Mouse (Mus musculus) ES-E14 (cell line): Measurements from ENCODE around the gene Dst. TPM values are rescaled to one million over a fixed set of nuclear protein-coding genes. Genes with fewer than 3 reads are reported as not detected.
A peak's percentile ranks its signal among the peaks of the same experiment; 100 is the strongest.

Experiments used
- DNase-seq: peaks from one replicate; pipeline ENCODE4 v3.0.0-alpha.2; 2013; ENCODE audit warnings: low read depth, low spot score
- H3K27ac ChIP-seq: 2 replicates; pipeline ENCODE4 v1.5.1; 2012; ENCODE audit warnings: low read depth, mild to moderate bottlenecking, low read length, moderate library complexity, mixed read lengths; ENCODE audit not compliant: poor library complexity, insufficient read depth, severe bottlenecking
- H3K36me3 ChIP-seq: 2 replicates; pipeline ENCODE4 v1.6.1; 2012; ENCODE audit warnings: mild to moderate bottlenecking, low read length, moderate library complexity, mixed read lengths; ENCODE audit not compliant: control insufficient read depth, poor library complexity, insufficient read depth, severe bottlenecking
- H3K4me1 ChIP-seq, 2 experiments: fragments of 150-350 bp in 1 of 2; sonication (generic) in 1 of 2; 2 replicates each; pipeline ENCODE4 v1.6.1; 2012; ENCODE audit warnings: low read length in 2 of 2, mild to moderate bottlenecking in 1 of 2, mixed read lengths in 1 of 2; ENCODE audit not compliant: control insufficient read depth in 2 of 2, insufficient read depth in 2 of 2, poor library complexity in 1 of 2
- H3K4me3 ChIP-seq, 2 experiments: fragments of 150-350 bp in 1 of 2; sonication (generic) in 1 of 2; 2 replicates each; pipeline ENCODE4 v1.5.1; 2012; ENCODE audit warnings: low read length in 2 of 2, low read depth in 1 of 2, mild to moderate bottlenecking in 1 of 2, mixed read lengths in 1 of 2; ENCODE audit not compliant: insufficient read depth in 1 of 2, poor library complexity in 1 of 2, severe bottlenecking in 1 of 2
- H3K9ac ChIP-seq: 2 replicates; pipeline ENCODE4 v1.6.1; 2012; ENCODE audit warnings: low read depth, mild to moderate bottlenecking, low read length, mixed read lengths; ENCODE audit not compliant: poor library complexity, insufficient read depth, severe bottlenecking
- H3K9me3 ChIP-seq: fragments of 150-350 bp; sonication (generic); 2 replicates; pipeline ENCODE4 v1.6.1; 2012; ENCODE audit warnings: low read depth, mild to moderate bottlenecking, low read length; ENCODE audit not compliant: control insufficient read depth, insufficient read depth
- CHD2 ChIP-seq: IDR thresholded peaks from 2 replicates; pipeline ENCODE4 v1.6.1; 2014; ENCODE audit warnings: mild to moderate bottlenecking, low read depth, low read length, inconsistent platforms
- HCFC1 ChIP-seq: IDR thresholded peaks from 2 replicates; pipeline ENCODE4 v1.6.1; 2012; ENCODE audit warnings: low read length, inconsistent platforms, borderline replicate concordance; ENCODE audit not compliant: insufficient read depth
- MAFK ChIP-seq: IDR thresholded peaks from 2 replicates; pipeline ENCODE4 v1.6.1; 2014; ENCODE audit warnings: mild to moderate bottlenecking, low read depth, low read length, inconsistent platforms; ENCODE audit not compliant: insufficient read depth
- ZC3H11A ChIP-seq: IDR thresholded peaks from 2 replicates; pipeline ENCODE4 v1.6.1; 2012; ENCODE audit warnings: low read depth, mild to moderate bottlenecking, inconsistent platforms, low read length, borderline replicate concordance
- ZNF384 ChIP-seq: IDR thresholded peaks from 2 replicates; pipeline ENCODE4 v1.6.1; 2012; ENCODE audit warnings: low read depth, low read length, inconsistent platforms
- in situ Hi-C, 2 experiments: fragments of 600-800 bp; cut with MboI; formaldehyde crosslinking; loops; one replicate each; pipeline ENCODE4 v1.15.1; 2025; ENCODE audit warnings: low sequenced_read_pairs in 2 of 2, inconsistent platforms in 1 of 2; ENCODE audit not compliant: unreplicated experiment in 2 of 2
- total RNA-seq: library from RNA; depleted of rRNA; stranded (reverse); fragments of 300-350 nt; gene quantifications from 2 replicates; pipeline ENCODE4 v1.2.3, GENCODE M21; 2012

The Dst gene
- total RNA-seq, 1 experiment = 186 TPM

- Histone ChIP-seq H3K9ac (no peak overlapping the region), H3K36me3 (no peaks in the 10 kb centered on the region), H3K4me1 (no peaks in the 10 kb centered on the region), H3K9me3 (no peaks in the 10 kb centered on the region), H3K27ac (no peak overlapping the region), H3K4me3 (no peak overlapping the region)
- no peak for DNase-seq
- TF ChIP-seq ZNF384 (no peak), CHD2 (no peak), MAFK (no peak), ZC3H11A (no peak), HCFC1 (no peak)
- in situ Hi-C loops = no loop called here
Measured at GRCm38 (mm10) chr1:33896666-33897065, 11.4 kb upstream of the Dst start.

GRCm38 (mm10) chr1:33897426-33897825 is 10.6 kb upstream of the Dst start:
- no peak for TF ChIP-seq HCFC1
- TF ChIP-seq CHD2 = no peak
- TF ChIP-seq ZC3H11A = no peak
- no peak for TF ChIP-seq ZNF384
- TF ChIP-seq MAFK = no peak
- no peaks in the 10 kb centered on the region for H3K9me3 ChIP-seq
- H3K4me3 ChIP-seq = no peak overlapping the region
- H3K4me1 ChIP-seq = no peaks in the 10 kb centered on the region
- no peak overlapping the region for H3K9ac ChIP-seq
- H3K36me3 ChIP-seq = no peaks in the 10 kb centered on the region
- no peak for DNase-seq
- in situ Hi-C loops = no loop called here
- no peak overlapping the region for H3K27ac ChIP-seq

- Histone ChIP-seq H3K4me3 (no peak overlapping the region), H3K36me3 (no peaks in the 10 kb centered on the region), H3K9ac (no peak overlapping the region), H3K27ac (no peak overlapping the region), H3K4me1 (0 out of 4 replicates have a peak, but pooled peaks cover 0 to 2% of the 10 kb centered on the region in 2 experiments), H3K9me3 (no peaks in the 10 kb centered on the region)
- in situ Hi-C loops = no loop called here
- DNase-seq = no peak
- no peak for TF ChIP-seq HCFC1
- no peak for TF ChIP-seq MAFK
Measured at GRCm38 (mm10) chr1:33898373-33898772, 9.7 kb upstream of the Dst start.

GRCm38 (mm10) chr1:33900175-33900574 is 7.8 kb upstream of the Dst start:
- no peak overlapping the region for H3K9ac ChIP-seq
- peaks cover 2 to 5% of the 10 kb centered on the region in 2 experiments; a peak in 2 of 4 replicates for H3K4me1 ChIP-seq
- DNase-seq = no peak
- no peak overlapping the region for H3K27ac ChIP-seq
- in situ Hi-C loops = no loop called here
- no peaks in the 10 kb centered on the region for H3K9me3 ChIP-seq
- H3K4me3 ChIP-seq = no peak overlapping the region
- no peaks in the 10 kb centered on the region for H3K36me3 ChIP-seq
- no peak for TF ChIP-seq HCFC1
- no peak for TF ChIP-seq ZC3H11A
- no peak for TF ChIP-seq CHD2
- no peak for TF ChIP-seq MAFK
- no peak for TF ChIP-seq ZNF384

- DNase-seq = peak; percentile 78
- TF ChIP-seq ZC3H11A (no peak), CHD2 (no peak), HCFC1 (no peak), ZNF384 (no peak), MAFK (no peak)
- in situ Hi-C loops = no loop called here
- no peaks in the 10 kb centered on the region for H3K36me3 ChIP-seq
- peaks cover 2 to 8% of the 10 kb centered on the region in 2 experiments; a peak in 2 of 4 replicates for H3K4me1 ChIP-seq
- no peak overlapping the region; the same call in 1 of the 2 replicates for H3K9ac ChIP-seq
- H3K9me3 ChIP-seq = no peaks in the 10 kb centered on the region
- no peak overlapping the region; the same call in 1 of the 2 replicates for H3K27ac ChIP-seq
- H3K4me3 ChIP-seq = peak overlapping the region; percentile 5 to 57
Measured at GRCm38 (mm10) chr1:33903587-33903986, 4.4 kb upstream of the Dst start.
